Mouse (Mus musculus): ENCODE measurements at regions not wholly inside any gene's neighbourhood (a gene's known extent, or its start where the extent isn't known, plus 50 kb on each side); places are given as distances from the start of the nearest gene placed in this dataset.

GRCm38 (mm10) chr4:66622650-66623394, 204.6 kb upstream of the Tlr4 start:
- Histone ChIP-seq H3K4me3 (ENCODE audit: low read depth, low read length) (no peak overlapping the region), H3K4me1 (ENCODE audit: control insufficient read depth, insufficient read depth, low read length) (no peaks in the 10 kb centered on the region), H3K4me2 (ENCODE audit: low read depth, low read length) (no peak overlapping the region), H3K9ac (replicated peaks; ENCODE audit: low read length) (no peak overlapping the region), H3K9me3 (replicated peaks; ENCODE audit: control insufficient read depth, low read length) (no peaks in the 10 kb centered on the region), H3K27ac (replicated peaks; ENCODE audit: low read depth, low read length) (no peak overlapping the region), H3K36me3 (replicated peaks; ENCODE audit: control insufficient read depth, insufficient read depth, low read depth, low read length) (no peaks in the 10 kb centered on the region), H3K27me3 (ENCODE audit: control insufficient read depth, insufficient read depth, low read length) (no peaks in the 10 kb centered on the region)
- DNase-seq (ENCODE audit: low spot score): no peak
- ATAC-seq (replicated peaks; ENCODE audit: insufficient number of reproducible peaks, low FRiP score, low TSS enrichment, low read depth): no peak
- WGBS: 79% methylated on average over 5 of the region's 5 CpGs

DNA sequence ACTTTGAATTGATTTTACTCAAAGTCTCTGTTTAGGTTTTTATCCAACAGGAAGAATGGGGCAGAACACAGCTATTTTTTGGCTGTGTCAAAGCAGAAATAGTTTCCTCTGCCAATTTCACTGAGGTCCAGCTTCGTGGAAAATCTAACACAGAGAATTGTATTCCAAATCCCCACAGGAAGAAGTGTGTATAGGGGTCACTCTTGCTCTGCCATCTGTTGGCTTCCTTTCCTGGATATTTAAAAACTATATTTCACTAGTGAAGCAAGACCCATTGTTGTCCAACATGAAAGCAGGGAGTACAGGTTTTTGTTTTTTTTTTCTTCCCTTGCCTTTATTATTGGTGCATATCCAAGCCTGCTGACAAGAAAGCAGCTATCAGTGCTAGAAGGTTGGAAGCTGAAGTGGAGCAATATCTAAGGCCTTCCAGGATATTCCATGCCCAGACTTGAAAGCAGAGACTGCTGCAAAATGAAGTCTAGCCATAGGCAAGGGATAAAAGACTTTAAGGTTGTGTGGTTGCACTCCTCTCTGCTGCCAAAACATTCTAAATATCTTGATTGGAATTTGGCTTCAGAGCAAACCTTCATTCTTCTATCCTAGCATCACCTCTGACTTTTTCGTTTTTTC, 208.5 kb upstream of the Tlr4 start:
- WGBS: 76% methylated on average over 2 of the region's 2 CpGs
- Histone ChIP-seq H3K36me3 (replicated peaks; ENCODE audit: control insufficient read depth, insufficient read depth, low read depth, low read length) (no peaks in the 10 kb centered on the region), H3K27me3 (ENCODE audit: control insufficient read depth, insufficient read depth, low read length) (no peaks in the 10 kb centered on the region), H3K4me3 (ENCODE audit: low read depth, low read length) (no peak overlapping the region), H3K4me1 (ENCODE audit: control insufficient read depth, insufficient read depth, low read length) (no peaks in the 10 kb centered on the region), H3K9ac (replicated peaks; ENCODE audit: low read length) (no peak overlapping the region), H3K4me2 (ENCODE audit: low read depth, low read length) (no peak overlapping the region), H3K9me3 (replicated peaks; ENCODE audit: control insufficient read depth, low read length) (no peaks in the 10 kb centered on the region), H3K27ac (replicated peaks; ENCODE audit: low read depth, low read length) (no peak overlapping the region)
- DNase-seq (ENCODE audit: low spot score): no peak
- no peak for ATAC-seq (replicated peaks; ENCODE audit: insufficient number of reproducible peaks, low FRiP score, low TSS enrichment, low read depth)

- no peak overlapping the region for H3K27ac ChIP-seq (replicated peaks; ENCODE audit: low read depth, low read length)
- no peaks in the 10 kb centered on the region for H3K27me3 ChIP-seq (ENCODE audit: control insufficient read depth, insufficient read depth, low read length)
- DNase-seq (ENCODE audit: low spot score) (no peak), ATAC-seq (replicated peaks; ENCODE audit: insufficient number of reproducible peaks, low FRiP score, low TSS enrichment, low read depth) (no peak)
- H3K9ac ChIP-seq (replicated peaks; ENCODE audit: low read length): no peak overlapping the region
- H3K4me2 ChIP-seq (ENCODE audit: low read depth, low read length): no peak overlapping the region
- WGBS: 77% methylated on average over 7 of the region's 7 CpGs
- H3K4me1 ChIP-seq (ENCODE audit: control insufficient read depth, insufficient read depth, low read length): no peaks in the 10 kb centered on the region
- no peaks in the 10 kb centered on the region for H3K36me3 ChIP-seq (replicated peaks; ENCODE audit: control insufficient read depth, insufficient read depth, low read depth, low read length)
- no peaks in the 10 kb centered on the region for H3K9me3 ChIP-seq (replicated peaks; ENCODE audit: control insufficient read depth, low read length)
- no peak overlapping the region for H3K4me3 ChIP-seq (ENCODE audit: low read depth, low read length)
Measured at GRCm38 (mm10) chr4:66617743-66618736, 209.3 kb upstream of the Tlr4 start.

DNA sequence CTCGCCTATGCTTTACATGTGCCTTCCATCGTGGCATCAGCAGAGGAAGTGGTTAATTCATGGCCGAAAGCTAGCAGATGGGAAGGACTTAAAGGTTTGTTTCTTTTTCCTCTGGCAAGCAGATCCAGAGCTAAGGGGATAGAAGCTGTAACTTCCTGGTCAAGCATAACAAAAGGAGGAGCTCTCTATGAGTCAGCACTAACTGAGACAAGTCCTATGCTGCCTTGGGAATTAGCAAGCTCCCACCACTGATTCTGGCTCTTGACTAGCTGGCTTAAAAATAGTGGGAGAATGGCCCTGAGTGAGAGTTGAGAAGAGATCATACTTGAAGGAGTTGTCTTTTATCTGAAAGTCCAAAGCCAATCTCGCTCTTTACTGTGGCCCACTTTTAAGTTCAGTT, 210.3 kb upstream of the Tlr4 start:
- no peak for DNase-seq (ENCODE audit: low spot score)
- H3K9me3 ChIP-seq (replicated peaks; ENCODE audit: control insufficient read depth, low read length): no peaks in the 10 kb centered on the region
- H3K27ac ChIP-seq (replicated peaks; ENCODE audit: low read depth, low read length): no peak overlapping the region
- no peak for ATAC-seq (replicated peaks; ENCODE audit: insufficient number of reproducible peaks, low FRiP score, low TSS enrichment, low read depth)
- no peak overlapping the region for H3K4me2 ChIP-seq (ENCODE audit: low read depth, low read length)
- no peak overlapping the region for H3K4me3 ChIP-seq (ENCODE audit: low read depth, low read length)
- H3K36me3 ChIP-seq (replicated peaks; ENCODE audit: control insufficient read depth, insufficient read depth, low read depth, low read length): no peaks in the 10 kb centered on the region
- H3K4me1 ChIP-seq (ENCODE audit: control insufficient read depth, insufficient read depth, low read length): no peaks in the 10 kb centered on the region
- no peak overlapping the region for H3K9ac ChIP-seq (replicated peaks; ENCODE audit: low read length)
- no peaks in the 10 kb centered on the region for H3K27me3 ChIP-seq (ENCODE audit: control insufficient read depth, insufficient read depth, low read length)
- WGBS: 77% methylated on average over 4 of the region's 4 CpGs

DNA sequence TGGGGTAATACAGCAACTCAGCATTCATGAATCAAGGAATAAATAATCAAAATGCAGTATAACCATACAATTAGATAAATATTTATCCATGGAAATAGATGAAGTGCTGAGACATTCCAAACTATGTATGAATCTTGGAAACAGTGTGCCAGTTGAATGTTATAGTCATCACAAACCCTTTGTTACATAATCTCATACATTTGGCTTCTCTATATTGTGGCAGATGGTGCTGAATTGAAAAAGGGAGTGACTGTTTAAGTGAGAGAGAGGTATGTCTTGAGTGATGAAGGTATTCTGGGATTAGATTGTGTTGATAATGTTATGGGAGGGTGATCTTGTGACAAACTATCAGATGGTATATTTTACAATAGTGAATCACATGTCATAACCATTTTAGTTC, 200.4 kb upstream of the Astn2 start:
- Histone ChIP-seq H3K36me3 (replicated peaks; ENCODE audit: control insufficient read depth, insufficient read depth, low read depth, low read length) (no peaks in the 10 kb centered on the region), H3K4me2 (ENCODE audit: low read depth, low read length) (no peak overlapping the region), H3K4me1 (ENCODE audit: control insufficient read depth, insufficient read depth, low read length) (no peaks in the 10 kb centered on the region), H3K27ac (replicated peaks; ENCODE audit: low read depth, low read length) (no peak overlapping the region), H3K27me3 (ENCODE audit: control insufficient read depth, insufficient read depth, low read length) (no peaks in the 10 kb centered on the region), H3K9ac (replicated peaks; ENCODE audit: low read length) (no peak overlapping the region), H3K4me3 (ENCODE audit: low read depth, low read length) (no peak overlapping the region), H3K9me3 (replicated peaks; ENCODE audit: control insufficient read depth, low read length) (no peaks in the 10 kb centered on the region)
- DNase-seq (ENCODE audit: low spot score) (no peak), ATAC-seq (replicated peaks; ENCODE audit: insufficient number of reproducible peaks, low FRiP score, low TSS enrichment, low read depth) (no peak)

DNA sequence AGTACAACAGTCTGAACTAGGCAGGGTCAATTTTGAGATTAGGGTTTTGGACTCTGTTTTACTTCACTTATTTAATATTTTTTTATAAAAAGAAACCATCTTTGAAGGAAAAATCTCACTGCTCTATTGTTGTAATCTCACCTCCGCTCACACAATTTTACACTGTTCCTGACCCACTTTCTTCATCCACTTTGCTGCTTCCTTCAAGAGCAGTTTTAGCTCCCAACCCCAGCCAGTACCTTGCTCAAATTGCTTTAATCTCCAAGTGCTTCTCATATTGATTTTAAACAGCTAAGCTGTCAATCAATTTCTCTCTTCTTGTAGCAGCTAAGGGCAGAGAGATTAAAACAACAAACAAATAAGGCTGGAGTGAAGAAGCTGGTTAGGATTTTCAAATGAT, 194.3 kb upstream of the Astn2 start:
- Histone ChIP-seq H3K27ac (replicated peaks; ENCODE audit: low read depth, low read length) (no peak overlapping the region), H3K36me3 (replicated peaks; ENCODE audit: control insufficient read depth, insufficient read depth, low read depth, low read length) (no peaks in the 10 kb centered on the region), H3K9ac (replicated peaks; ENCODE audit: low read length) (no peak overlapping the region), H3K9me3 (replicated peaks; ENCODE audit: control insufficient read depth, low read length) (no peaks in the 10 kb centered on the region), H3K27me3 (ENCODE audit: control insufficient read depth, insufficient read depth, low read length) (no peaks in the 10 kb centered on the region), H3K4me2 (ENCODE audit: low read depth, low read length) (no peak overlapping the region), H3K4me3 (ENCODE audit: low read depth, low read length) (no peak overlapping the region), H3K4me1 (ENCODE audit: control insufficient read depth, insufficient read depth, low read length) (no peaks in the 10 kb centered on the region)
- DNase-seq (ENCODE audit: low spot score) (no peak), ATAC-seq (replicated peaks; ENCODE audit: insufficient number of reproducible peaks, low FRiP score, low TSS enrichment, low read depth) (no peak)
- WGBS: 96% methylated on average over 1 of the region's 1 CpGs

- no peak for DNase-seq (ENCODE audit: low spot score)
- no peak for ATAC-seq (replicated peaks; ENCODE audit: insufficient number of reproducible peaks, low FRiP score, low TSS enrichment, low read depth)
- Histone ChIP-seq H3K9ac (replicated peaks; ENCODE audit: low read length) (no peak overlapping the region), H3K9me3 (replicated peaks; ENCODE audit: control insufficient read depth, low read length) (no peaks in the 10 kb centered on the region), H3K4me2 (ENCODE audit: low read depth, low read length) (no peak overlapping the region), H3K36me3 (replicated peaks; ENCODE audit: control insufficient read depth, insufficient read depth, low read depth, low read length) (no peaks in the 10 kb centered on the region), H3K27ac (replicated peaks; ENCODE audit: low read depth, low read length) (no peak overlapping the region), H3K4me1 (ENCODE audit: control insufficient read depth, insufficient read depth, low read length) (no peaks in the 10 kb centered on the region), H3K4me3 (ENCODE audit: low read depth, low read length) (no peak overlapping the region), H3K27me3 (ENCODE audit: control insufficient read depth, insufficient read depth, low read length) (no peaks in the 10 kb centered on the region)
- WGBS: 61% methylated on average over 5 of the region's 5 CpGs
Measured at GRCm38 (mm10) chr4:66586647-66587046, 182.2 kb upstream of the Astn2 start.

DNA sequence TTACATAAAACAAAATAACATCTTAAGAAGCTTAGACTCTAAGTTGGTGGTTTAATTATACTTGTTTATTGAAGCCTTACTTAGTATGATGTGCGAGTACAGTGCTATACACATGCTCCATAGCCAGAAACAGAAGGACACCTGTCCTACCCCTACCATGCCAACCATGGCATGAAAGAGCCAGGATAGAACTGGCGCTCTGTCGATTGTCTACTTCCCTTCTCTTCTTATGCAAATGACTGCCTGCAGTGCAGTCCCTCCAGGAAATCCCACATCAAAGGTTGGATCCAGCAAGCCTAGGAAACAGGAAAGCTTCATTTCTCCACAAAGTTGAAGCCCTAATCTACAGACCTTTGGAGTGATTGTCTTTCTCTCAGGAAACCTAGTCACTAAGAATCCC, 181.8 kb upstream of the Astn2 start:
- H3K9ac ChIP-seq (replicated peaks; ENCODE audit: low read length): no peak overlapping the region
- no peaks in the 10 kb centered on the region for H3K4me1 ChIP-seq (ENCODE audit: control insufficient read depth, insufficient read depth, low read length)
- no peak overlapping the region for H3K4me2 ChIP-seq (ENCODE audit: low read depth, low read length)
- WGBS: 20% methylated on average over 3 of the region's 3 CpGs
- no peak overlapping the region for H3K27ac ChIP-seq (replicated peaks; ENCODE audit: low read depth, low read length)
- no peak overlapping the region for H3K4me3 ChIP-seq (ENCODE audit: low read depth, low read length)
- DNase-seq (ENCODE audit: low spot score): no peak
- no peaks in the 10 kb centered on the region for H3K36me3 ChIP-seq (replicated peaks; ENCODE audit: control insufficient read depth, insufficient read depth, low read depth, low read length)
- H3K9me3 ChIP-seq (replicated peaks; ENCODE audit: control insufficient read depth, low read length): no peaks in the 10 kb centered on the region
- H3K27me3 ChIP-seq (ENCODE audit: control insufficient read depth, insufficient read depth, low read length): no peaks in the 10 kb centered on the region
- ATAC-seq (replicated peaks; ENCODE audit: insufficient number of reproducible peaks, low FRiP score, low TSS enrichment, low read depth): no peak

All from embryonic facial prominence, embryonic 11.5 days (tissue).